Mouse (Mus musculus): ENCODE results near the gene Lipm. TPM values are rescaled to one million over a fixed set of nuclear protein-coding genes. Genes with fewer than 3 reads are reported as not detected.

Gene Lipm
- polyA plus RNA-seq (2021) = not detected

DNA sequence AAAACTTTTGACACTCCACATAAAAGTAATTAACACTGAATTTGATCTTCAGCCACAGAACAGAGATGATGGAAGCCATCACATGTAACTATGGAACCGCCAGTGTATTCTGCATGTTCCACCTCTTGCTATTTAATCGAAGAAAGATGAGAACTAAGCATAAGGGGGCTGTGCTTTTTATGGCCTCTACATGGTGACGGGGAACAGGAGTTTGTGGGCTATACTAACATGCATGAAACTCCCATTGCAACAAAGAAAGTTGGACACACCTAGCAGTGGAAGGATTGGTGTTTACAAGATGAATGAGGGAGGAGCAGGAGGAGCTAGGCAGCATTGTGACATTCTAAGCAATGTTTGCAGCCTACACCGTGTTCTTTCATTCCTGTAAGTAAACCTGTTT lies at the start of gene Lipm:
Lipm (plus strand) TSS at position 301 of the 400 bp plus-strand sequence.
- in situ Hi-C loops (cut with MboI; ENCODE audit: low pct_unique_long_range_greater_than_20kb) = no loop called here

GRCm38 (mm10) chr19:34051502-34051901 lies 49.2 kb upstream of the Lipm start:
- in situ Hi-C loops (cut with MboI; ENCODE audit: low pct_unique_long_range_greater_than_20kb) = no loop called here
- ChIA-PET CTCF (no interaction called here), POLR2A (no interaction called here)
- TF ChIP-seq CTCF (IDR thresholded peaks at IDR 0.05) = no peak
- ATAC-seq (peak; percentile 99), DNase-seq (ENCODE audit: low read depth, low spot score) (peak; percentile 81)
- peaks cover 6% of the 10 kb centered on the region for H3K27me3 ChIP-seq

More for the DNA sequence above, at the start of gene Lipm:
- DNase-seq (ENCODE audit: low read depth, low spot score) = no peak
- CTCF ChIA-PET = interaction anchor here (1.1 to 1.6 kb wide), 2 partner anchors 9 to 16 kb away, joined by 4 to 6 read pairs; no protein-coding TSS in a partner anchor
- peaks cover 12% of the 10 kb centered on the region for H3K27me3 ChIP-seq
- no peak for TF ChIP-seq CTCF (IDR thresholded peaks at IDR 0.05)
- POLR2A ChIA-PET = no interaction called here
- no peak for ATAC-seq

DNA sequence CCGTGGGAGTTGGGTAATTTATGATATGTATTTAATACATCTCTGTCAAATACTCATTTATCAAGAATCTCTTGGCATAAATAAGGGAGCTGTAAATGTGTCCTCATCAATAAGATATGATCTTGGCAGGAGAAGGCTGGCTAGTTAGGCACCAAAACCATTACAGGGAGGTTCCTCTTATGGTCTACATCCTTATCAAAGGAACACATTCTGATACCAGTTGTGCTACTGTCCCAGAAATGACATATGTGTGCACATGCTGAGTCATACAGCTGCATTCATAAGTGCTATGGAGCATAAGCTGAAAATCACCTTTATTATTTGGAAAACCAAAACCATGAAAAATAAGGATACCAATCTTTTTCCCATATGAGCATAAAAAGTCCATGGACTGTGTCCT lies 37.2 kb upstream of the Lipm start:
- POLR2A ChIA-PET = no interaction called here
- no peak for TF ChIP-seq CTCF (IDR thresholded peaks at IDR 0.05)
- in situ Hi-C loops (cut with MboI; ENCODE audit: low pct_unique_long_range_greater_than_20kb) = no loop called here
- ATAC-seq (no peak), DNase-seq (ENCODE audit: low read depth, low spot score) (no peak)
- H3K27me3 ChIP-seq = peaks cover 35% of the 10 kb centered on the region
- CTCF ChIA-PET = interaction anchor here (2.2 kb wide), 1 partner anchor 21 kb away, joined by 5 read pairs; no protein-coding TSS in a partner anchor

GRCm38 (mm10) chr19:34064059-34064458 lies 36.7 kb upstream of the Lipm start:
- H3K27me3 ChIP-seq = peaks cover 40% of the 10 kb centered on the region
- CTCF ChIA-PET = interaction anchor here (2.2 kb wide), 1 partner anchor 20 kb away, joined by 5 read pairs; no protein-coding TSS in a partner anchor
- ATAC-seq (no peak), DNase-seq (ENCODE audit: low read depth, low spot score) (no peak)
- in situ Hi-C loops (cut with MboI; ENCODE audit: low pct_unique_long_range_greater_than_20kb) = no loop called here
- TF ChIP-seq CTCF (IDR thresholded peaks at IDR 0.05) = no peak
- POLR2A ChIA-PET = no interaction called here

DNA sequence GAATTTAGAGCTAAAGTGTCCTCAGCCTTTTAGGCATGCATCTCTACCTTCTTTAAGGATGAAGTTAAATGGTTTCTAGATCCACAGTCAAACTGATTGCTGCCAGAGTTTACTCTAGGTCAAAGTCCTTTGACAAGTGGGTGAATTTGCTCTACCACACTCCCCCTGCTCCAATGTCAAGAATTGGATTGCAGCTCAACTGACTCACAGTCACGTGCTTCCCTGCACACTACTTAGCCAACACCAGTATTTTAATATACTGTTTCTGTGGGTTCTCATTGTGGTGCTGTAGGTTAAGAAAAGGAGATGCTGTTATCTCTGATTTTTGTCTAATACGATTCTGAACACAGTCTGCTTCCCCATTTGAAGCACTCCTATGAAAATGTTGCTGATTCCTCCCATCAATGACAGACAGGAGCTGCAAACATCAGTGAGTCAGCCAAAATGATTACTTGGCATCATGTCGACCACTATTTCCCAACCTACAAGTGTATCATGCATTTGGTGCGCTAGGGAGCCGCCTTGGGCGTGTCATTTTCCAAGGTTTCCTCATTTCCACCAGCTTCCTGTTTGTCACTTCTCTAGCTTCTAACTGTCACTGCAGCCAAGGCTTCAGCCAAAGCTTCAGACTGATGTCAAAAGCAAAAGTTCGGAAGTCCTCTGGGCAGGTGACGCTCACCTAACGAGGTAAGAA lies 33.8 kb upstream of the Lipm start, which contains the start of gene Lipn:
Lipn (plus strand) TSS at position 580 of the 694 bp plus-strand sequence.
- no peak for ATAC-seq
- ChIA-PET CTCF (interaction anchor here (1.4 kb wide), 1 partner anchor 9 kb away, joined by 3 read pairs; no protein-coding TSS in a partner anchor), POLR2A (no interaction called here)
- no peak for DNase-seq (ENCODE audit: low read depth, low spot score)
- in situ Hi-C loops (cut with MboI; ENCODE audit: low pct_unique_long_range_greater_than_20kb) = no loop called here
- no peak for TF ChIP-seq CTCF (IDR thresholded peaks at IDR 0.05)
- H3K27me3 ChIP-seq = peaks cover 64% of the 10 kb centered on the region

- no peak for ATAC-seq
- no peak for TF ChIP-seq CTCF (IDR thresholded peaks at IDR 0.05)
- ChIA-PET CTCF (interaction anchor here (1.2 kb wide), 1 partner anchor 13 kb away, joined by 5 read pairs; no protein-coding TSS in a partner anchor), POLR2A (no interaction called here)
- in situ Hi-C loops (cut with MboI; ENCODE audit: low pct_unique_long_range_greater_than_20kb) = no loop called here
- no peak for DNase-seq (ENCODE audit: low read depth, low spot score)
- H3K27me3 ChIP-seq = peaks cover 55% of the 10 kb centered on the region
Observed at GRCm38 (mm10) chr19:34074239-34074638, 26.5 kb upstream of the Lipm start.

DNA sequence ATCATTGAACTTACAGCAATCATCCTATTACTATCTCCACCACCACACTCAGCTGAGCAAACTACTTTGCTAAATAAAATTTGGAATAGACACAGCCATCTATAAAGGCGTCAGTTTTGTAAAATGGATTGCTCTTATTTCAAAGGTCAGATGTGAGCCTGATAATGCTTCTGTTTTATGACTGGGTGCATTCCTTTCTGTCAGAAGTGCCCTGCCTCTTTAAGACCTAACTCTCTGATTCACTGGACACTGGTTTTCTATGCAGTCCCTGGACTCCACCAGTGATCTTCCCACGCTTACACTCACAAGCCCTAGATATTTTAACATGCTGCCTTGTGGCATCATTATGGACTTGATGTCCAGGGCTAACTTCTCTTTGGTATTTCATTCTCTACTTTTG lies 22.6 kb upstream of the Lipm start:
- ChIA-PET CTCF (no interaction called here), POLR2A (no interaction called here)
- peaks cover 53% of the 10 kb centered on the region for H3K27me3 ChIP-seq
- ATAC-seq (no peak), DNase-seq (ENCODE audit: low read depth, low spot score) (no peak)
- TF ChIP-seq CTCF (IDR thresholded peaks at IDR 0.05) = no peak
- in situ Hi-C loops (cut with MboI; ENCODE audit: low pct_unique_long_range_greater_than_20kb) = no loop called here

DNA sequence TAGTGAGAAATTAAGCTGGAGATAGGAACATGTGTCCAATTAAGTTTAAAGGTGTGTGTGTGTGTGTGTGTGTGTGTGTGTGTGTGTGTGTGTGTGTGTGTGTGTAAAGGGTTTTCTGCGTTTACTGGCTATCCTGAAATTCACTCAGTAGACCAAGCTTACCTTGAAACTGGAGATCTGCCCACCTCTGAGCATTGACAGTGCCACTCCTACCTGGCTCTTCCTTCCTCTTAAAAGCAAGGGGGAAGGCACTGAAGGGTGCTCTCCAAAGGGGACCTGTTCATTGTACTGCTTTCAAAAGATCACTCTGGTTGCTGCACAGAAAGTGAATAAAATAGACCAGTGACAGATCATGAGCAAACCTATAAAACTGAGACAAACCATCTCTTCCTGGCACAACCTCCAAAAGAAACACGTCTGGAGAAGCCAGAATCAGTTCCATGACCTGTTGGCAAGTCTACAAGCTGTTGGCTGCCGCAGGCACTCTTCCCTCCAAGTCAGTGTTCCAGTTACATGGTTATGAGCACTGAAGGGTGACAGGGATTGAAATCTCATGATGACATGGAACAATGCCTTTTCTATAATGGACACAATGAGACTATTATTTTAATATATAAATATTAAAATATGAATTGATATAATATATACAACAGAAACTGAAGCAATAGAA lies 11.6 kb upstream of the Lipm start:
- in situ Hi-C loops (cut with MboI; ENCODE audit: low pct_unique_long_range_greater_than_20kb) = no loop called here
- POLR2A ChIA-PET = no interaction called here

DNA sequence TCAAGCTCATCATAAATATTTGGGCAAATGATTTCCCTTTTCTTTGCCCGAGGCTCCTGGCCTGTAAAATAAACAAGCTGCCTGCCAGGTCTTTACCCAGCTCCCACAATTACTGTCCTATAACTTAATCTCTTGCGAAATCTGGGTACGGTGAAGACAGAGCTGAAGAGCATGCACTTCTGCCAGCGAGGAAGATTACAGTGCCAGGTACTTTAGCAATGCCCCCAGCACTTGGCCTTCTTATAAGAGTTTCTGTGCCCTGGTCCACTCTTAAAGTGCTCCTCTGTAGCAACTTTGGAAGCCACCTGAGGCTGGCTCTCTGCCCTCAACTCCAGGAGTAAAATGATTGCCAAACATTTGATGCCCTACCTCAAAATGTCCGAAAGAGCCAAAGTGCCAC lies 5.4 kb upstream of the Lipm start:
- no peak for TF ChIP-seq CTCF (IDR thresholded peaks at IDR 0.05)
- CTCF ChIA-PET = interaction anchor here (1.6 kb wide), 1 partner anchor 9 kb away, joined by 4 read pairs; no protein-coding TSS in a partner anchor

More for the DNA sequence above, 11.6 kb upstream of the Lipm start:
- CTCF ChIA-PET = no interaction called here
- no peaks in the 10 kb centered on the region for H3K27me3 ChIP-seq
- no peak for DNase-seq (ENCODE audit: low read depth, low spot score)
- no peak for TF ChIP-seq CTCF (IDR thresholded peaks at IDR 0.05)
- ATAC-seq = no peak

DNA sequence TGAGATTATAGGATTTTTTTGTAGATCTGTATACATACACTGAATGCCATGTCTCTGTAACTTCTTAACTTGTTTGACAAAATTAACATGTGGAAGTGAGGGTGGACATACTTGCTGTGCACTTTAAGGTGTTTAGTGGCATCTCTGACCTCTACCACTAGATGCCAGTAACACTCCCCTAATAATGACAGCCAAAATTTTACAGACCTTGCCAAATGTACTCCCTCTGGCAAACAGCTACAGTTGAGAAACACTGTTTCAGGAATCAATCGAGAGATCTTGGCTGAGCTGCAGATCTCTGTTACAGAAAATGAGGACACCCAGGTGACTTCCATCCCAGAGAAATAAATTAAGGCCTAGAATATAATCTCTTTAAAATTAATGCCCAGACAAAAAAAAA lies 4.5 kb upstream of the Lipm start:
- H3K27me3 ChIP-seq = no peaks in the 10 kb centered on the region
- in situ Hi-C loops (cut with MboI; ENCODE audit: low pct_unique_long_range_greater_than_20kb) = no loop called here
- ChIA-PET POLR2A (no interaction called here), CTCF (interaction anchor here (1.6 kb wide), 1 partner anchor 8 kb away, joined by 4 read pairs; no protein-coding TSS in a partner anchor)
- TF ChIP-seq CTCF (IDR thresholded peaks at IDR 0.05) = peak; percentile 42
- DNase-seq (ENCODE audit: low read depth, low spot score) (no peak), ATAC-seq (no peak)

More for the DNA sequence above, 5.4 kb upstream of the Lipm start:
- in situ Hi-C loops (cut with MboI; ENCODE audit: low pct_unique_long_range_greater_than_20kb) = no loop called here
- ATAC-seq = no peak
- DNase-seq (ENCODE audit: low read depth, low spot score) = no peak
- POLR2A ChIA-PET = no interaction called here
- no peaks in the 10 kb centered on the region for H3K27me3 ChIP-seq

DNA sequence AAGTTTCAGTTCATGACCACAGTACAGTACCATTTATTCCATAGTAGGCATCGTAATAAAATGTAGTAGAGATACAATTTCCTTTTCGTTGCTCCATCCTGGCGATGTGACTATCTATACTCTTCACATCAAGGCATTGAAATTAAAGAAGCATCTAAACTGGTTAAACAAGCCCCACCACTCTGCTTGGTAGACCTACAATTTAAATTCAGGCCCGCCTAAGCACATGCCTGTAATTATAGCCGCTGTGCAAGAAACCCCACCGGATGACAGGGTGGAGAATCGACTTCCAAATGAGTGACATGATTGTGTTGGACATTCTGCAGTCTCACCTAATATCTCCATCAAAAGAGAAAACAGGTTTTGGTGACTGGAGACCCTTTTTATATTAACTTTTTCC lies 1.2 kb downstream of the Lipm start:
- DNase-seq (ENCODE audit: low read depth, low spot score) = no peak
- no peak for TF ChIP-seq CTCF (IDR thresholded peaks at IDR 0.05)
- in situ Hi-C loops (cut with MboI; ENCODE audit: low pct_unique_long_range_greater_than_20kb) = no loop called here
- CTCF ChIA-PET = interaction anchor here (1.6 kb wide), 1 partner anchor 15 kb away, joined by 4 read pairs; no protein-coding TSS in a partner anchor
- POLR2A ChIA-PET = no interaction called here
- peaks cover 12% of the 10 kb centered on the region for H3K27me3 ChIP-seq
- no peak for ATAC-seq
